Mouse (Mus musculus) hindbrain, embryonic 11.5 days (tissue): ENCODE results near the gene Tspear. TPM values are rescaled to one million over a fixed set of nuclear protein-coding genes. Genes with fewer than 3 reads are reported as not detected.

Experiments used
- microRNA counts: library from miRNA; unstranded; fragments of <30 nt; microRNA quantifications from one replicate; lab custom pipeline; 2015
- polyA plus RNA-seq: library from polyadenylated mRNA; unstranded; fragments of >200 nt; fragmentation: Nextera tagmentation; extraction: Ambion mirVana; gene quantifications from 2 replicates; pipeline ENCODE4 v1.2.1, GENCODE M21; 2014

The Tspear gene
- polyA plus RNA-seq, 1 experiment from 2014 or later = 0.56 TPM

MicroRNAs encoded within 50 kb of the gene (microRNA counts, 519-probe panel; counts per million panel counts)
- microRNA mmu-miR-1930 (lab: Ali Mortazavi, UCI) = not detected

Other genes with a start within 250 kb of the Tspear start
- gene Fam207a, start 170.8 kb upstream of the Tspear start, polyA plus RNA-seq = 34.6 and 41.8 TPM in 2 replicates
- 1.2 and 1.8 TPM in 2 replicates for gene Itgb2, start 156.3 kb upstream of the Tspear start, polyA plus RNA-seq
- 73.1 and 79.3 TPM in 2 replicates for gene Pttg1ip, start 104.8 kb upstream of the Tspear start, polyA plus RNA-seq
- 287 and 321 TPM in 2 replicates for gene Sumo3, start 80.5 kb upstream of the Tspear start, polyA plus RNA-seq
- 2.2 TPM in 1 of 2 replicates, not detected in the other for gene Gm49325, start 80.4 kb upstream of the Tspear start, polyA plus RNA-seq
- 40.5 and 50.0 TPM in 2 replicates for gene Ube2g2, start 64.3 kb upstream of the Tspear start, polyA plus RNA-seq
- gene Gm19402, start 4.2 kb downstream of the Tspear start, polyA plus RNA-seq = not detected in 2 replicates
- not detected in 2 replicates for gene Gm9508, start 10.7 kb downstream of the Tspear start, polyA plus RNA-seq
- not detected in 2 replicates for gene Gm10272, start 20.1 kb downstream of the Tspear start, polyA plus RNA-seq
- not detected in 2 replicates for gene Gm10024, start 24.9 kb downstream of the Tspear start, polyA plus RNA-seq
- not detected in 2 replicates for gene Gm10142, start 29.2 kb downstream of the Tspear start, polyA plus RNA-seq
- not detected in 2 replicates for gene Krtap12-1, start 34.0 kb downstream of the Tspear start, polyA plus RNA-seq
- gene Gm10100, start 39.9 kb downstream of the Tspear start, polyA plus RNA-seq = not detected in 2 replicates
- gene Gm18596, start 56.1 kb downstream of the Tspear start, polyA plus RNA-seq = not detected in 2 replicates
- not detected in 2 replicates for gene Gm9736, start 64.8 kb downstream of the Tspear start, polyA plus RNA-seq
- gene Gm3233, start 73.1 kb downstream of the Tspear start, polyA plus RNA-seq = not detected in 2 replicates
- not detected in 2 replicates for gene Gm3238, start 84.8 kb downstream of the Tspear start, polyA plus RNA-seq
- gene Gm7138, start 90.4 kb downstream of the Tspear start, polyA plus RNA-seq = not detected in 2 replicates
- not detected in 2 replicates for gene Gm3250, start 96.0 kb downstream of the Tspear start, polyA plus RNA-seq
- gene Gm7137, start 101.6 kb downstream of the Tspear start, polyA plus RNA-seq = not detected in 2 replicates
- gene Gm9639, start 108.5 kb downstream of the Tspear start, polyA plus RNA-seq = not detected in 2 replicates
- gene Gm19668, start 112.6 kb downstream of the Tspear start, polyA plus RNA-seq = not detected in 2 replicates
- gene Gm9507, start 125.3 kb downstream of the Tspear start, polyA plus RNA-seq = not detected in 2 replicates
- gene Gm2696, start 128.1 kb downstream of the Tspear start, polyA plus RNA-seq = not detected in 2 replicates
- not detected in 2 replicates for gene Krtap10-4, start 140.5 kb downstream of the Tspear start, polyA plus RNA-seq
- not detected in 2 replicates for gene Krtap10-10, start 149.4 kb downstream of the Tspear start, polyA plus RNA-seq
- gene Gm36176, start 160.2 kb downstream of the Tspear start, polyA plus RNA-seq = not detected in 2 replicates
- gene Gm10318, start 166.3 kb downstream of the Tspear start, polyA plus RNA-seq = not detected in 2 replicates
- gene Gm3285, start 175.4 kb downstream of the Tspear start, polyA plus RNA-seq = not detected in 2 replicates
- 3.1 and 3.6 TPM in 2 replicates for gene Lrrc3, start 216.0 kb downstream of the Tspear start, polyA plus RNA-seq